Mouse (Mus musculus) left cerebral cortex, postnatal 25 days (tissue): ENCODE results near the gene Samd8. TPM values are rescaled to one million over a fixed set of nuclear protein-coding genes. Genes with fewer than 3 reads are reported as not detected.
A peak's percentile ranks its signal among the peaks of the same experiment; 100 is the strongest.

Source experiments
- DNase-seq, 2 experiments: peaks; one replicate each; pipeline ENCODE4 v3.0.0; 2022; ENCODE audit warnings: low spot score in 2 of 2, mixed read lengths in 1 of 2
- intact Hi-C: fragments of 180-260 bp; cut with DNase I; formaldehyde crosslinking; loops from one replicate; pipeline ENCODE4 v1.15.1; 2025
- total RNA-seq, 2 experiments: library from RNA; stranded (reverse); gene quantifications; 2 replicates each; pipeline ENCODE4 v1.2.3; 2021

The Samd8 gene
- total RNA-seq = 10 to 100 TPM; 82.5 to 82.8 TPM

DNA sequence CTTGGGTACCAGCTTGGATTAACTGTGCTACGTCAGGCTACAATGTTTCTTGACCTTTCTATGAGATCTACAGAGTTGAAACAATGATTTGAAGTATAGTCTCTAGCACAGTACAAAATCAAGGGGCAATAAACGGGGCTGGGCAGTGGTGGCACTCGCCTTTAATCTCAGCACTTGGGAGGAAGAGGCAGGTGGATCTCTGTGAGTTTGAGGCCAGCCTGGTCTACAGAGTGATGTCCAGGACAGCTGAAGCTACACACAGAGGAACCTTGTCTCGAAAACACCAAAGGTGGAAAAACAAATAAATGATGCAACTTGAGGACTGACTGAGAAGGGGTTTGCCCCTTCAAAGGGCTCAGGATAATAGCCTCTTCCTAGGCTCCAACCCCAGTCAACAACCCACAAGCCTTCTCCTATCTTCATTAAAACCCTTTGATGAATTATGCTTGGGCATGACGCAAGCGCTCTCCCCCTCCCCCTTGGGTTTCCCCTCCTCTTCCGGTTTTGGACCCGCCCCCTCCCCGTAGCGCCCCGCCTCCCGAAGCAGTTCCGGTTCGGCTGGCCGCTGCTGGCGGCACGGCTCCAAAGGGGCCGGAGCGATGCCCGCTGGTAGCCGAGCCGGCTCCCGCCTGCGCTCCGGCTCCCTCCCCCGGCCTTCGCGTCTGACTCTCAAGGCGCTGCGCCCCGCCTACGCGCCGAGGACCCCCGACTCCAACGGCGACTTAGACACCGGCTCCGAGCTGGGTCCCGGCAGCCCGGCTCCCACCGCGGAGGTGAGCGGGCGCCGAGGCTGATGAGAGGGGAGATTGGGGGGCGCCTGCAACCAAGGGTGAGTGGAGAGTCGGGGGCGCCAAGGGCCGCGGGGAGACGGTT, at the start of gene Samd8:
Gene Samd8 (plus strand): TSS at position 524 of the 873 bp plus-strand sequence.
- intact Hi-C loops = loop anchor here (2.0 kb wide), 2 partner anchors 81 to 99 kb away; partner anchors contain the start of gene Comtd1
- DNase-seq = peak; percentile 85 to 87

DNA sequence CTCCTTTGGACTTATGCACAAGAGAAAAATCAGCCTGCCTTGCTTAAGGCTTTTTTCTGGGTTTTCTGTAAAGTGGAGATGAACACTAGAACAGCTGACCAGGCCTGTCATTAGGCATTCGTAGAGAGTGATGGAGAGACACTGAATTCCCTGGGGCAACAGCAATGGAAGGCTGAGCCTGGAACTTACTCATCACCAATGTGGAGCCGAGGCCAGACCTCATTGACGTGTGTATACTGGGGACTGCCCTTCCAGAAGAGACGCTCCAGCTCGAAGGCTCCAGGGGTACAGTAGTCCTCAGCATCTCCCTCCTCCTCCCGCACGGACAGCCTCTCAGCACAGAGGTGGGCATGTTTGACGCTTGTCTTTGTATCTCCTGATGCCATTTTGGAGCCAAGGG, 47.6 kb upstream of the Samd8 start:
- intact Hi-C loops = no loop called here
- no peak for DNase-seq

DNA sequence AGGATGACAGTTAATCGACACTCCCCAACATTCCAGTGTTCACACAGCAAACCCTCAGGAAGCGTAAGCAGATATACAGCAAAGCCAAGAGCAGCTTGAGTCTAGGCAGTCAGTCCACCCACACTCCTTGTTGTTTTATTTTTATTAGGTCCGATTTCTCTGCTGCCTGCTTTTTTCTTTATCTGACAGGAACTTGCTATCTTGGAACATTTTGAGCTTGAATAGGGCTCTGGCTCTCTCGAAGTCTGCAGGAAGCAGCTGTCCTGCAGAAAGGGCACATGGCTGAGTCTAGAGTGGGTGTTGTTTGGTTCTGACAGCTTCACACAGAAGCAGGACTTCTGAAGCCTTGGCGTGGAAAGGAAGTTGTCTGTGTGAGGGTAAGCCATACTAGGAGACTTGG, 47.1 kb upstream of the Samd8 start:
- intact Hi-C loops = no loop called here
- no peak for DNase-seq

- DNase-seq = no peak
- intact Hi-C loops = no loop called here
These were observed 44.9 kb upstream of the Samd8 start for GRCm38 (mm10) chr14:21705462-21705861.

- intact Hi-C loops = no loop called here
- DNase-seq = peak; percentile 56 to 83
These were observed 43.4 kb upstream of the Samd8 start for GRCm38 (mm10) chr14:21706759-21707571.

DNA sequence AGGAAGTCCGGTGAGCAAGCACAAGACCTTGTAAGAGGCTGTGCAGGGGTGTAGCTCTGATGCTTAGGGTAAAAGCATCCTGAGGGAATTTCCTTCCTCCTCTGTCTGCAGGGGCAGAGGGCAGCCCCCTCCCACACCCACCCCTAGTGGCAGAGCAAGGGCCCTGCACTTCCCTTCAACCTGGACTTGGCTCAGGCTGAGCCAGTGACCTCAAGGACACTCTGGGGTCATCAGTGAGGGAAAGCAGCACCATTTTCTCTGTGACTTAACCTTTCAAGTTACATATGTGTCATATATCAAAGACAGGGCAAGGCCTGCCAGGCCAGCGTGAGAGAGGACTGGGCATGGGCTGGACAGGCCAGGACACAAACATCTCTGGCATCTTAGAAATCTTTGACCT, 40.8 kb upstream of the Samd8 start:
- DNase-seq = no peak
- intact Hi-C loops = no loop called here

- no peak for DNase-seq
- intact Hi-C loops = no loop called here
These were observed 39.1 kb upstream of the Samd8 start for GRCm38 (mm10) chr14:21711231-21711630.

GRCm38 (mm10) chr14:21714486-21714885, 35.8 kb upstream of the Samd8 start, which contains the start of gene Dupd1:
Dupd1 (minus strand) TSS chr14:21714576.
- DNase-seq = no peak
- intact Hi-C loops = no loop called here

- DNase-seq = no peak
- intact Hi-C loops = no loop called here
These were observed 30.5 kb upstream of the Samd8 start for GRCm38 (mm10) chr14:21719646-21720383.

DNA sequence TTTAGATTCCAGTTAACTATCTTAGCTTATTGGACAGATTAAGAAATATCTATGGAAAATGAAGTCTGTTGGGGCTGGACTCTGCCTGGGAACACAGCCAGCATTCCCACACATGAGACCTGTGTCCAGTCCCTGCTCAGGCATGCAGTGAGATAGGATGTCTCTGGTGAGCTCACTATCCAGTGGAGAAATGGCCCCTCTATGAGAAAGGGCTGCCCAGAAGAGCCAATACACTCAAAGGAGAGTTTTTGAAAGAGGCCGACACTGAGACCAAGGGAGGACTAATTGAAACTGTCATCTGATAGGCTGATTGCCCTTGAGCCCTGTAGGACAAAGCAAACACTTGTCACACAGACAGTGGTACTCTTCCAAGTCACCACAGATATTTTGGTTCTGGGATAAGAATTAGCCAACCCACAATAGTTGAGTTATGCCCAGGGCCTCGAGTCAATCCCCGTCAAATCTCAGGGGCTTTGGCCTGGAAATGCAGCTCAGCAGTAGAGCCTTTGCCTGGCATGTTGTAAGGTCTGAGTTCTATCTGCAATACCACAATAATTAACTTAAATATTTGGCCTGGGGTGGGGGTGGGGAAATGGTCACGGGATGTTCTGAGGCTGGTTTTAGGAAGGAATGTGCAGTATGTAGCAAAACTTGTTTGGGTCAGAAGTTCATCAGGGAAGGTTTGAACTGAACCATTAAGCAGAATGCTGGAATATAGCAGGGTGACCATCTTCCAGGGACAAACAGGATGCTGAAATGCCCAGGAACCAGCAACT, 29.7 kb upstream of the Samd8 start:
- no peak for DNase-seq

GRCm38 (mm10) chr14:21722021-21722698, 28.2 kb upstream of the Samd8 start:
- intact Hi-C loops = no loop called here
- DNase-seq = no peak

More for the DNA sequence above, 29.7 kb upstream of the Samd8 start:
- intact Hi-C loops = no loop called here

DNA sequence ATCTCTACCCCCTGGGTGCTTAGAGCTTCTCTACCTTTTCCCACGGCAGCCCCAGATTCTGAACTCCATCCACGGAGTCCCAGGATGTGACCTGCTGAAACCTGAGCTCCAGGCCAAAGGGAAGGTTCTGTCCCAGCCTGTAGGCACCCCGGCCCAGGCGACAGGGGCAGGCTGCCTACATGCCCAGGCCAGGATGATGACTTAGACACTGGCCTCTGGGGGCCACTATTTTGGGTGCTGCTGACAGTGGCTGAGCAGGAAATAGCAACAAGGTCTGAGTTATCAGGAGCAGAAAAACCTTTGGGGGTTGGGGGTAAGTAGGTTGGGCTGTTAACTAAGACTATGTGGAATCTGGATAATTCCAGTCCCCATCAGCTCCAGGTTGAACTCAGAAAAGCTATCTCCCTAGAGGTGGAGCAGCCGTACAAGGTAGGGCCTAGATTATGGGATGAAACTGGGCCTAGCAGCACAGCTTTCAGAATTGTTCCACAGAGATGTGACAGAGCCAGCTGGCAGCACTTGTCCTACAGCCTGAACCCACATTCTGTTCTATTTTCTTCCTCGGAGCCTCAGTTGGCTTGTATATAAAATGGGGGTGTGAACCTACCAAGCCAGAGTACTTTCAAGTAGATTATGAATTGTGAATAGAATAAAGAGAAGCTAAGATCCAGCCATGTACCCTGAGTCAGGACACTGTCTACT, 21.1 kb upstream of the Samd8 start:
- DNase-seq = peak in 1 of 2 experiments; percentile 82
- intact Hi-C loops = loop anchor here (5.0 kb wide), 1 partner anchor 92 kb away; no protein-coding TSS in a partner anchor

- intact Hi-C loops = loop anchor here (5.0 kb wide), 2 partner anchors 38 to 93 kb away; no protein-coding TSS in a partner anchor
- no peak for DNase-seq
These were observed 20.4 kb upstream of the Samd8 start for GRCm38 (mm10) chr14:21729936-21730335.

DNA sequence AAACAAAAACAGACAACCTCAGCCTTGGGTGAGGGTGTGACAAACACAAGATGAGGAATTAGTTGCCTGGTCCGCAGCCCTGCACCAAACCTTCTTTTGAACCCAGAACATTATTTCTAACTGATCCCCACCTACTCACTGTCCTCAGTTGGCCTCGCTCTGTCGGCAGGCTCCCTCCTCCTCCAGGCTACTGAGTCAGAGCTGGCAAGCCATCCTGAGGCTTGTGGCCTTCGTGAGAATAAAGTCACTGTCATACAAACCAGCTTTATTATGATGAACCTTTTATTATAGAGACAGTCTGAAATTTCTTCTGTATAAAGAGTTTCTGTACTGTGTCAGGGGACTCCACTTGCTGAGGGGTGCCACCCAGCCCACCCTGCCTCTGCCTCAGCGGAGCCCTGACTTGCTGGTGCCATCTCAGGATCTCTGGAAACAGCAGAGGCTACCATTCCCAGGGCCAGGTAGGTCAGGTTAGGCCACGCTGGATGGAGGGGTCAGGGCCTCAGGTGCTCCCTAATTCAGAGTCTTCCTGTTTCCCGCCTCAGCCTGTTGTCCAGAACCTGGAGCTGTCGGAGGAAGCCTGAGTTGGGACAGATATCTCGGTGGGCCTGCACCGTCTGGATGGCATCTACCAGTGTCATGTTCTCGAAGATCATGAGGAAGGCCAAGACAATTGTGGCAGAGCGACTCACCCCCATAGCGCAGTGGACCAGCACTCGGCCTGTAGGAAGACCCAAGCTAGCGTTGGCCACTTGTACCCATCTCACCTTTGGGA, 17.0 kb upstream of the Samd8 start:
- peak in 1 of 2 experiments; percentile 59 for DNase-seq
- intact Hi-C loops = loop anchor here (5.0 kb wide), 1 partner anchor 41 kb away; no protein-coding TSS in a partner anchor

GRCm38 (mm10) chr14:21740345-21740744, 10.0 kb upstream of the Samd8 start:
- intact Hi-C loops = loop anchor here (5.0 to 10.0 kb wide), 2 partner anchors 618 to 686 kb away; partner anchors contain the start of genes Adk and Ap3m1
- DNase-seq = no peak

GRCm38 (mm10) chr14:21741314-21741713, 9.0 kb upstream of the Samd8 start:
- intact Hi-C loops = loop anchor here (5.0 to 10.0 kb wide), 2 partner anchors 619 to 687 kb away; partner anchors contain the start of genes Adk and Ap3m1
- DNase-seq = no peak

- intact Hi-C loops = loop anchor here (2.0 to 10.0 kb wide), 4 partner anchors 63 to 687 kb away; partner anchors contain the start of genes Adk and Ap3m1
- DNase-seq = peak; percentile 87 to 88
These were observed 8.5 kb upstream of the Samd8 start for GRCm38 (mm10) chr14:21741786-21742185.
